Mouse (Mus musculus): Measurements from ENCODE around the gene Auh.

Gene Auh

DNA sequence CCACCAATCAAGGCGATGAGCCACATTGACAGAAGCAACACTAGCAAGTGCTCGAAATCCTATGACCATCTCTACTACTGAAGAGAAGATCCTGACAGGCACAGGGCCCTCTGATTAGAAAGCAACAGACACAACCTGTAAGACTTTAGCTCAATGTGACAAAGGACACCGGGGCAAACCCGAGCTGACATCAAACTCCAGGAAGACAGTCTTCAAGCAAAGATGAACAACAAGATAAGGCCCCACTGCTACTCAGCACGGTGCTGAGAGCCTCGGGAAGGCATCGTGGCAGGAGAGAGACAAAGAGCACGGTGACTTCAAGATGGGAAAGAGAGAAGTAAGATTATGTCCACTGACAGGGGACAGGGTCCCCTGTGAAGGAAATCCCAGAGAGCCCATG is 7.5 kb downstream of the Auh start:
- no peak for DNase-seq

DNA sequence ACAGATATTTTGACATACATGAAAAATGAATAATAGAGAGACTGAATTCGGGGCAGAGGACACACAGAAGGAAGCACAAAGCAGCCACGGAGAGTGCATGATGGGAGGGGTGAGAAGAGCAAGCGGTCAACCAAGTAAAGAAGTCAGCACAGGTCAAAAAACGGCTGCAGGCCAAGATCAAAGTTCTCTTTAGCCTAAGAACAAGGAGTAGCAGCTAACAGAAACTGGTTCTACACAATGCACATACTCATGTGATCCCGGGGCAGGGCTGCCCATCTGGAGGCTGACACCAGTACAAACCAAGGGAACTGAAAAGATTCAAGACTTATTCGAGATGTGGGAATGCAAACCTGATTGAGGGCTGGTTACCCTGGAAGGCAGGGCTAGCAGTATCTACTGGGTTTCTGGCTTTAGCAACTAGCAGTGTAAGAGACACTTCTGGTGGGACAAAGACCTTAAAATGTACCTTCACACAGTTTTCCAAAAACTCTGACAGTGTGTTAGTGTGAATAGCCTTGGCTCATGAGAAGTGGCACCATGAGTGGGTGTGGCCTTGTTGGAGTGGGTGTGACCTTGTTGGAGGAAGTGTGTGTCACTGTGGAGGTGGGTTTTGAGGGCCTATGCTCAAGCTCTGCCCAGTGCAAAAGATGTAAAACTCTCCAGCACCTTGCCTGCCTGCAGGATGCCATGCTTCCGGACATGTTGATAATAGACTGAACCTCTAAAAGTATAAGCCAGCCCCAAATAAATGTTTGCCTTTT is 8.2 kb downstream of the Auh start:
- peak; percentile 36 for DNase-seq

DNA sequence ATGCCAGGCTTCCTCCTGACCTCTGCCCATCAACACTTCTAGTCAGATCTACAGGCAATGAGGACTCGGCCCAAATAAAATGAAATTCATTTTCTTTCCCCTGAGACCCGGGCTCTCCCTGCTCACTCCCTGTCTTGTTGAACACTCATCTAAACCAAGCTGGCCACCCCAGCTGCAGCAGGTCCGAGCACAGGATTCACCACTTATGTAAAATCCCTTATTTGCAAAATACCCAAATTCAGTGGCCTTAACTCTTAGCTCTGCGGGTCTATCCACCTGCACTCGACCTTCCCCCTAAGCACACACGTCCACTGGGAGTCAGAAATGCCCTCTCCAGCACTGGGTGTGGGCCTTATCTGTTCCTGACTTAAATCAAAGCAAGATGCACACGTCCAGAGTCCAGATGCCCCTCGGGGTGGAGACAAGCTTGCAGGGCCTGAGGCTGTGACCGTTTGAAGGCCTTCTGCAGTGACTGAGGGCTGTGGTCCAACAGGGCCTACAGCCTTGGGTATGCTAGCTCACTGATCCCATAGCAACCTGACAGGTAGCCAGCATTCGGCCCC is 9.6 kb downstream of the Auh start:
- no peak for DNase-seq

DNA sequence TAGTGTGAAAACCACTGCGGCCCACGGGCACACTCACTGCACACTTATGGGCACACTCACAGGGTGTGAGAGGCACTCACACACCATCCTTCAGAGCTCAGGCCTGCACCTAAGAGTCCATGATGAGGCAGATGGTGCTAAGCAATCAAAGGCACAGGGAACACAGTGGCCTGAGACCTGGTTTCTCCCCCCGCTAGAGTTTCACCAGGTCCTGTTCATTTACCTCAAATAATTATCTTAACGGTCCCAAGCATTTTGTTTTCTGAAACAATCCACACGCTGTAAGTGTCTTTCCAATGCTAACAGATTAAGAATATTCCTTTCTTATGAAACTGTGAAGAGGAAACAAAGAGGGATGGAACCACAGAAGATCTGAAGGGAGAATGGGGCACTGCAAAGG is 11.1 kb downstream of the Auh start:
- no peak for DNase-seq

DNA sequence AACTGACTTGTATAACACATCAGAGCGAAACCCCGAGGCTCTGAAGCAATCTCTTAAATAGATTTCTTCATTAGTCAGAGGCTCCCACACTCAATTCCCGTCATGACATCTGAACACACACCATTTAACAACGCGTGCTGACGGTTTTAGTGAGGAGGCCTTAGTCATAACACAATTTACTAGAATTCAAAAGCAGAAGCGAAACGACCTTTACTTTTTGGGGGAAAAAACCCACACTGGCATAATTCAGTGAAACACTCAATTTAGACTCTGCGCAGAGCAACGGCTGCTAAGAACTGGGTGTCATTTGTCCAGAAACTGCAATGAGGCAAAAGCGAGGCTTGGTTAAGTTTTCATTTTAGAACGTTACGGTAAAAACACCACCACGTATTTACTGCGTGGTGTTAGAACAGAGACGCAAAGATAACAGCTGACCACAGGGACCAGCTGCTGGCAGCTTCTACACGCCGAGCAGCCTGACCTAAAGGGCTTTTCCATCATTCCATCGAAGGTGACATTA is 14.8 kb downstream of the Auh start:
- DNase-seq: no peak

DNA sequence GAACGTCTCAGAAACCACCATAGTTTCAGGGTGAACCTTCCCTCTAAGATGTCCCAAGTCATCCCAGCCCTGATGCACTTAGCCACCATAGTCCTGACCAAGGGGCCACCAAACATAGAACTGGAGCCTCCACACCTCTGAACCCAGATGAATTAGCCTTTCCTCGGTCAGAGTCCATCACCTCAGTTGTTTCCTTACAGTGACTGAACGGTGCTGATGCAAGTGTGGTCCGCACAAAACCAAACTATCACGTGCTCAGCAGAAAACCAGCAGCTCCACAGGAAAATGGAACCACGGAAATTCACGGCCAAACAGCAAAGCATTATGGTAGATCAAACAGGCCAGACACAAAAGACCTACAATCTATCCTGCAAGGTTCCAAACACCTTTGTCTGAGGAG is 15.6 kb downstream of the Auh start:
- no peak for DNase-seq

DNA sequence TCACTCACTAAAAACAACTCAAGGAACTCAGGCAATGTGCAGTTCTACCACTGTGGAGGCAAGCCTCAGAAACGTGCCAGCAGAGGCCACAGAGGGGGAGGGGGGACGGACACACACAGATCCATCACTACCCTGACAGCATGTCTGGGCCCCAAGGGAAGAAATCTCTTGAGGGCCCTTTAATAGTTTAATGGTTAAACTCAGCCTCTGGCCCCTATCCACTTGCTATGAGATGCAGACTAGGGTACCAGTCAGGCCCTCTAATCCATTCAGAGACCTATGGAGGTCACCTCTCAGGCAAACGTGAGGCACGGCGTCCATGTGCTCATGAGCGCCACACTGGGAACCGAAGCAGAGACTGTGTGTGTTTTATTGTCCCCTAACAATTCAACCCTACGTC is 17.0 kb downstream of the Auh start:
- peak; percentile 39 for DNase-seq

DNA sequence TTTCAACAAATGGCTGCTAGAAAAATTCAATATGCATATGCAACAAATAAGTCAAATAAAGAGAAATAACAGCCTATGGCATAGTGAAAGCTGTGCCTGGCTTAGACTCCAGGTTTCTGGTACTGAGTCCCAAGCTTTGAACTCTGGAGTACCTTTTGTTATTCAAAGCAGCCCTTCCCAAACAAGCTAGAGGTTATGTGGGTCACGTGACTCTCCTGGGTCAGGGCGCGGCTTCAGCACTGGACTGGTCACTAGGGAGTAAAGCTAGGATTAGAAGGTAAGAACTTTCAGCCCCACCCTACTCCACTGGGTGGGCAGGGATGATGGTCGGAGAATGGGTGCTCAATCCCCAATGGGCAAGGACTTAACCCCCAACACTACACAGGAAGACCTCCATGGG is 18.2 kb downstream of the Auh start:
- no peak for DNase-seq

DNA sequence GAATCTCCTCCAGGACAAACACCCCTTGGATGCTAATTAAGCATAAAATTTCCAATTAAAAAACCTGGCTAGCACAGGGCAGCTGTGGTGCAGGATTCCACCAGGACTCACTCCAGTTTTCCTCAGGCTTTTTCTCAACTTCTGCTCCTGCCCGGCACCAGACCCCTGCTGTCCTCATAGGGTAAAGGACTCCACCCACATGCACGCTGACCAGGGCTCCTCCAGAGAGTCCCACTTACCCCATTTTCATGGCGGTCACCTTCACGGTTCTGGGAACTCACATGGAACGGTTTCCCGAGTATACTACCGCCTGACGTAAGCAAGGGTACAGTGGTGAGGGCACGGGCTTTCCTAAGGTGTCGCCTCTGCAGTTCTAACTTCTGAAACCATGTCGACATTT is 23.2 kb downstream of the Auh start:
- DNase-seq: peak; percentile 31

DNA sequence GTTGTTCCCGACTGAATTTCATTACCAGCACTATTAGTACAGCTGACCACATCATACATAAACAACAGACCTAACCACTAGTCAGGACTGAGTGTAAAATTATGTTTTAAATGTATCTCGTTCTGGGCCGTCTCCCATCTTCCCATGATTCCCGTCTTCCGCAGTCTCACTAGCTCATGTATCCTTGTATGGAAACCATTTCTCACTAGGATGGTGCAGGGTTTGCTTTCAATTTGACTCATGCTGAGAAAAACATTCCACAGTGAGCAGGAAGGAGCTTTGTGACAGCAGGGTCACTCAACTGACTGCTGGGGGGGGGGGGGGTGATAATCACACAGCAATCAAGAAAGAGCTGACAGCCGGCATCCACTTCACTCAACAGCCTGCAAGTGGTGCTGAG is 25.3 kb downstream of the Auh start:
- DNase-seq: no peak

DNA sequence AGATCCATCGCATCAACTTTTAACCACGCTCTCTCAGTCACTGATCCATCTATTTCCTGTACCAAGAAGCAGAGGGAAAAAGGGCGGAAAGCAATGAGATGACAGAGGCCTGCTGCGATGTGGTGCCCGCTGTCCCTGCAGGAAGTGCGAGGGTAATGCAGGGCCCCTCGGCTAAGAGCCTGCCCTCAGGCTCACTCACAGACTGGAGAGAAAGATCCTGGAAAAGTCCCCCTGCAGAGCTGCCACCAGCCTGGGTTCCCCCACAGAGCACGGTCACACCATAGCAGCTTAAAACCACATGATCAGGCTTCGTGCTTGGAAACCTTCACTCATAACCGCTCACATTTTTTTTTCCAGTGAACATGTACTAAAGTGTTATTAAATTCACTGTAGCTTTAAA is 25.7 kb downstream of the Auh start:
- DNase-seq: peak; percentile 30

DNA sequence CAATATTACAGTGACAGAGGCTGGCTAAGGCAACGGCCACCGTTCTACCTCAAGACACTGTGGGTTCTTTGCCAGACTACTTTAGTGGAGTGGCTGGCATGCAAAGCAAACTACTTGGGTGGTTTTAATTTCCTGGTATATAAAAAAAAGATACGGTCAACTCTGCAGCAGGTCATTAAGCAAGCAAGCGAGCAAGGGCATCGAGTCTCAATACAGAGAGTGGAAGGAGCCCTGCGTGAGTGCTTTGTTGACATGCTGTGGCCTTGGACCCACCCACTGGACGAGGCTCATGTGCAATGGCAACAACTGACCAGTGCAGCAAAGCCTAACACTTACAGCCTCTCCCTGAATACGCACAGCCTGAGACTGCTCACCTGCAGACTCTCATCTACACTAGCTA is 27.0 kb downstream of the Auh start:
- no peak for DNase-seq

DNA sequence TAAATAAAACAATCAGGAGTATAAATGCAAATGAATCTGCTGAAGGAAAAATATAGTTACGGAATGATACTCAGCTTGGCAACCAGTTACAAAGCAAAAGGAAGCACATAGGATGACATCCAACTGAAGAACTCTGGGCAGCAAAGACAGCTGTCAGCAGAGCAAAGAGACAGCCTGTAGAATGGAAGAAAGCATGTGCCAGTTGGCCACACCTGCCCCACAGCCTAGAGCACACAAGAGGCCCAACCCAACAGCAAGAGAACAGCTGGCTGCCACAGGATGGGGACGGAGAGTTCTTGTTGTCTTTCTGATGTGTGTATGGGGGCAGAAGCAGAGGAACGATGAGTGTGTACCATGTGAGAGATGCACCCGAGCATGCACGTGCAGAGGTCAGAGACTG is 29.8 kb downstream of the Auh start:
- DNase-seq: no peak

DNA sequence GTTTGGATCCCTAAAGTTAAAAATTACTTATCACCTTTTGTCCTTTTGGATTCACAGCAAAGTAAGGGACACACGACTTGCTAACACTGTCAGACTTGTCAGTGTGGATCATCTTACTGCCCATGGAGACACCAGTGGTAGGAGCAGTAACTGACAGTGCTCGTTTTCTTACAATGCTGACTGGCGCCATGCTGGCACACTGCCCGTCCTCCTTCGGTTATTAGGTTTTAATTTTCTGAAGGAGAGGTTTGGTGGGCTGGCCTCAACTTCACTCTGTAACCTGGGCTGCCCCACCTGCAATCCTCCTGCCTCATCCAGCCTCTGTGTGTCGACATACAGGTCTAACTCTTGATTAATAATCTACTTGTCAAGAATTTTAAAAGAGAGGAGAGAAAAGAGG is 31.7 kb downstream of the Auh start:
- peak; percentile 52 for DNase-seq

DNA sequence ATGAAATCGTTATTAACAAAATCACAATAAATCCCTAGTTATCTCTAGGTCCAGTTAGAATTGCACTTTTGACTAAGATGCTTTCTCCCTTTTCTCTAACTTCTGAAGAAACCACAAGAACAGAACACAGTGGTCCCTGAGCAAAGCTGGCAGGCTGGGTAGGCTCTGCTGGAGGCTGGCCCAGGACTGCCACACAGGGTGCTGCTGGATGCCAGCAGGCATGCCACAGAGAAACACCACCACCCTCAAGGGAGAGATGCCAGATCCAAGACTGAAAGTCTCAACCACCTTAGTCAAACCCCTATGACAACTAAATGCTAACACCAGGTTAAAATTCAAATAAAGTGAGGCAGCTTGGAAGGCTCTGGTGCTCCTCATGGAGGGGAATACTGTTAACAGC is 36.7 kb downstream of the Auh start:
- peak; percentile 33 for DNase-seq

DNA sequence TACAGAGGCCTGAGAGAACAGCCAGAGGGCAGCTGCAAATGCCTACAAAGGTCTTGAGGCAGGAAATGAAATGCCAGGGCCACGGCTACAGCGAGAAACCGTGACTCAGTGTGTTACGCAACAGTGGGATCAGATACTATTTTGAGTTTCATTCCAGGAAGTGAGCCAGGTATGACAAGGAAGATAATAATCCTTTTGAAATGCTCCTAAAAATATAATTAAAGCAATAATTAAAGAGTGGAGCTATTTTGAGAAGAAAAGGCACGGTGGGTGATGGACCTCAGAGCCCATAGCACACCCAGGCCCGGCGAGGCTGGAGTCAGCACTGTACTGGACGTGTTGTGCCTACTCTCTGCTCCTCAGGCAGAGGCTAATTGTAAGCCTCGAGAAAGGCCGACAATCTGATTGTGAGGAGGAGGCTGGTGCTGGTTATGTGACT is 37.4 kb downstream of the Auh start:
- DNase-seq: peak; percentile 50

DNA sequence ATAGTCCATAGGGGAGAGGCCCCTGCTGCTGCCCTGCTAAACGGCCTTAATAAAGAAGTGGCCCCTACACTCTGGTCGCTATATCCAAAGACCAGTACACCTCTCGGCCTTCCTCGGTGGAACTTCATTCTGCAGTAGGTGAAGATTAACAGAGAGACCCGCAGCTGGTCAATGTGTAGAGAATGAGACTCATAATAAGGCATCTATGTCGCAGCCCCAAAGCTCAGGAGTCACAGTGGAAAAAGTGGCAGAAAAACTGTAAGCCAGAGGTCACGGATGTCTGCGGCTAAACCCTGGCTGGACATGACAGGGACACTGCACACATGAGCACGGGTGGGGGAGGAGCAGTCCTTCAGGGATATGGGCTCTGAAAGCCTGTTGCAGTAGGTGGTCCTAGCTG is 39.2 kb downstream of the Auh start:
- peak; percentile 33 for DNase-seq

DNA sequence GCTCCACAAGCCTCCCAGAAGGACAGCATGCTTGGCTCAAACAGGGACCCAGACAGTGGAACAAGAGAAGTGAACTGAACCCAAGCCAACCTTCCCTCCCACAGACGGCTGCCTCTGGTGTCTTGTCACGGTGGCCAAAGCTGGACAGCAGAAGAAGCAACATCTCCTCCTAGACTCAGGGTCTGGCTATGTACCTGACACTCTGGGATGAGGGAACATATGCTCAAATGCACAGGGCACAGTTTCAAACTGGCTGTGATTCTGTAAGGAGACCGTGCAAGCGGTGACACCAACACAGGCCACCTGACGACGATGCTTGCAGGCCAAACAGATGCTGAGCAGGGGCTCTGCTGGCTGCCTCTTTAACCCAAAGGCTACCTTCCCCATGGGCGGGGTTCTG is 42.7 kb downstream of the Auh start:
- DNase-seq: no peak

DNA sequence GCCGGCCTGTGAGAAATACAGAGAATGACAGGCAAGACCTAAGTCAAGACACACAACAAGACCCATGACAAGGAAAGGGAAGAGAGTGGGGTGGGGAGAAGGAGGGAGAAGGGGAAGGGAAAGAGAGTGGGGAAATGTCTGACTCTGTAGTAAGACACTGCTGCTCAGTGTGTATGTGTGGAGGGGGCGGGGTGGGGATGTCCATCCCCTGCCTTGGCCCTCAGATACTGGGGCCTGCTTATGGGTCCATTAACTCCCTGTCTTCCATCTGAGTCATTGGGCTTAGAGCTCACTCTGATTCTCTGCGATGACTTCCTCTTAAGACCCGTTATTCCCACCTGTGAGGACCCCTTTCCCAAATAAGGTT is 45.5 kb downstream of the Auh start:
- no peak for DNase-seq

DNA sequence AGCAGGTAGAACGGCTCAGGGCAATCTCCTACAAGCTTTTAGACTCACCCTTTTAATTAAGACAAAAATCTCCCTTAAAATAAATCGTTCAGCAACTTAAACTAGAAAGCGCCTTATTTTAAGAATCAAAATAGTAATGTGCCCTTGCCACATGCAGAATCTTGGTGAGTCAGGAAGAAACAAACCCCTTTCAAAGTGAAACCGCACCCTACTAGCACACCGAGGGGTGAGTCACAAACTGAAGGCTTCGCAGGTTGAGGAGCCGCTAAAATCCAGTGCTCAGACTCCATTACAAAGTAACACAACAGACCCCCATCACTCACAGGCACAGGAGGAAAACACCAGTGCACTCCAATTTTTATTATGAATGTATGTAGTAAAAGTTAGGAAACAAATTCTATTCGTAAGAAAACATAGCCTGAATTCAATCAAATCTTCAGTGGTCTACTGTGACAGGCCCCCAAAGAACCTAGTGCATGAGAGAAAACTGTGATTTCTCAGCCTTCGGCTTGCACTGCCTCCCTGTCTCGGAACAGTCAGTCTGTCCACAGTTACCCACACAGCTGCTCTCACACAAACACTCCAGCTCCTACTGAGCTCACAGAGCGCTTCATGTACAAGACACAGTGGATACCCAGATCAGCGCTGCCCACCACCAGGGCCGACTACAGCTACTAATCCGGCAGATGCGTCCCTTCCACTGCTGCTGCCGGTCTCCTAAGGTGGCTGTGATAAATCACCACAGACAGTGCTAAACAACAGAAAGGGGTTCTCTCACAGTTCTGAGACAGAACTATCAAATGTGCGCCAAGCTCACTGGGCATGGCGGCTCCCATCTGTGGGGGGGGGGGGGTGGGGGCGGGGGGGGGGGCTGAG is 46.2 kb downstream of the Auh start:
- no peak for DNase-seq

DNA sequence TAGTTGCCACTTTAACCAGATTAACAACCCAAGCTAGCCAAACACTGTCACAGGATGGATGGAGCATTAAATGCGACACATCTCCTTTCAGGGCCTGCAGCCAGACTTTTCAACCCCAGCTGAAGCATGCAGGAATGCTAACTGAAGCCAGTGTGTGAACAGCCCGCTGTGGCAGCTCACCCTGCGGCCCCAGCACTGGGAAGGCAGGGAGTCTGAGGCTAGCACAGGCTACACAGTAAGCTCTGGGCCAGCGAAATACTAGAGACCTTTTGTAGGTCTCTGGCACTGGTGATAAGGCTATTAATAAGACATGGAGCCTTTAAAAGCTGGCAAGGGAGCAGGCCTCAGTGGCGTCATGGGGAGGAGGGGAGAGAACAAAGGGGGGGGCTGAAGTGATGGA is 49.1 kb downstream of the Auh start:
- no peak for DNase-seq

DNA sequence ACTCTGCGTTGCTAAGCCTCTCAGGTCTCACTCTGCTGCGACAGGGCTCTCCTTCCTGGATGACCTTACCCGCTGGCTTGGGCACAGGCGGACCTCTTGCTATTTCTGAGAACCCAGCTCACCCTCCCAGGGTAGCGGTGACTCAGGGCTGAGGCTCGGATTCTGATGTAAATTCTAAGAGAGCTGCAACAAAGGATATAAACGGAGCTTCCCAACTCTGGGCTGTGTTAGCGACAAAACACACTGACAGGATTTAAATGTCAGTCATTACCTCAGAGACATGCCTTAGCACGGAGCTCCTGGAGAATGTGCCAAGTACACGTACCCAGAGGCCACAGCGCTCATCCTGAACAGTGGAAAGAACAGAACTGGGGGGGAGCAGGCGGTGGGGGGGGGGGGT is 49.6 kb downstream of the Auh start:
- no peak for DNase-seq

DNA sequence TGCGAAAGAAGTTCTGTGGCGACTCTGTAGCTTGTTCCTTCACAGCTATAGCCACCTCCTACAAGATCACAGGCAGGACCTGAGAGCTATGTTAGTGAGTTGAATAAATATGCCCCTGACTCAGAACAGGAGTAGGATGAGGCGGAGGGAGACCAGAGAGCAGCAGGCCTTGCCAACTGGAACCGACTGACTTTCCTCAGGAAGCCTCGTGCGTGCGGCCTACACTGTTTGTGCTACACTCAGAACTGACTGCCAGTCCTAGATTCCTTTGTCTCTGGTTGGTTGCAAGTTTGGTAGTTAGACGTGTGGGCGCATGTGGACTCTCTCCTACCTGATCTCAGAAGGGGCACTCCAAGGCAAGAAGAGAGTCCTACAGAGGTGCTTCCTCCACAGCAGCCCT is 50.2 kb downstream of the Auh start:
- no peak for DNase-seq

DNA sequence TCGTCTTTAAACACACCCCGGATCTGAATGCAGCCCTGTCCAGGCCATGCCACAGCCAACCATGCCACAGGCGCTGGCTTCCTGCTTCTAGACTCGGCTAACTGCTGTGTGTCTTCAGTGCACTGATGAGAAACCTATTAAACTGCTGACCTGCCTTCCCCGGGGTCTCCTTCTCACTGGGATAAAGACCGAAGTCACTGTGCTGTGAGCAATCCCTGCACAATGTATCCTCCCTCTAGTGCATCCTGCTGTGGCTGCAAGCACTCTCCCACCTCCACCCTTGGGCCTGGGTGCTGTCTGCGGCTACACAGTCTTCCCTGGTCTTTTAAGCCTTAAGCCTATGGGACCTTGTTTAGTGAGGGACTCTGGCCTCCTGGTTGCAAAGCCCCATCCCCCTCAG is 50.7 kb downstream of the Auh start:
- DNase-seq: no peak

Data from kidney, postnatal 10 days (tissue).